In the genomic region with DNA sequence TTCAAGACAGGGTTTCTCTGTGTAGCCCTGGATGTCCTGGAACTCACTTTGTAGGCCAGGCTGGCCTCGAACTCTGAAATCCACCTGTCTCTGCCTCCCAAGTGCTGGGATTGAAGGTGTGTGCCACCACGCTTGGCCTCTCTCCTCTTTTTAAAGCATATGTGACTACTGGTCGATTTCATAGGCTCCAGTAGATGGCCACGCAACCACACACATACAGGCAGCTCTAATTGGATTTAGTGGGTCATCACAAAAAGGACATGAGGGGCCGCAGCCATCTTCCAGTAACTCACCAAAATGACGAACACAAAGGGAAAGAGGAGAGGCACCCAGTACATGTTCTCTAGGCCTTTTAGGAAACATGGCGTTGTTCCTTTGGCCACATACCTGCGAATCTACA, we compare ENCODE assay signal across 1 mouse cellular context.
TF ChIP-seq lines count a peak whose summit lies in the region.

No protein-coding gene starts in this region.

TF ChIP-seq in CH12.LX, 34 proteins besides CTCF, POLR2A, EP300 and RAD21:
- peak; percentile 45 for TF ChIP-seq SMC3 (IDR thresholded peaks at IDR 0.05; ENCODE audit: low read depth, low read length)
